Mouse (Mus musculus): ENCODE measurements around the gene Fbxl5. TPM values are rescaled to one million over a fixed set of nuclear protein-coding genes. Genes with fewer than 3 reads are reported as not detected.
A peak's percentile ranks its signal among the peaks of the same experiment; 100 is the strongest.

The Fbxl5 gene
- polyA plus RNA-seq, 1 experiment from 2014 or later: 82.2 TPM

DNA sequence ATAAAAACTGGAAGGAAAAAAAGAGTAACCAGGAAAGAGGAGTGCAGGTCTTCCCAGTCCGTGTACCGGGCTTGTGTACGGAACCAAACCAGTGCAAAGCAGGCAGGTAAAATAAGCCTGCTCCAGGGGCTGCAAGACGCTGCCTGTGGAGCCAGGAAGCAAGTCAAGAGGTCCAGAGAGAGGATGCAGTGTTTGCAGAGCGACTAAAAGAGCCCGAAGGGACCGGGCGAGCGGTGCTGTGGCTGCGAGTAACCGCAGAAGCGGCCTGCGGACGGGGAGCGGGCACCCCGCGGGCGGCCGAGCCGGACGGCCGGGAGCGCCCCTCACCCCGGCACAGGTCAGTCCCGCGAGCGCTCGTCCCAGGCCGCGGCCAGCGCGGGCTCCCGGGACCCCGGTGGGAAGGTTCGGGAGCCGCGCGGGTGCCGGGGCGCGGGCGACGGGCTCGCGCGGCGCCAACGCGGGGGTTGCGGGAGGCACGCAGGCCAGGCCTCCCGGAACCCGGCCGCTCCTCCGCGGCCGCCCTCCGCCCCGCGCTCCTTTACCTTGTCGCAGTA is 39.9 kb downstream of the Fbxl5 start:
- Histone ChIP-seq H3K9ac (ENCODE audit: low read depth, low read length) (peak overlapping the region; percentile 96), H3K27ac (ENCODE audit: low read depth, low read length) (peak overlapping the region; percentile 99), H3K36me3 (ENCODE audit: control insufficient read depth, insufficient read depth, low read length) (no peaks in the 10 kb centered on the region), H3K4me1 (ENCODE audit: control insufficient read depth, insufficient read depth, low read depth, low read length) (peaks cover 10% of the 10 kb centered on the region), H3K4me3 (ENCODE audit: low read length) (peak overlapping the region; percentile 89), H3K27me3 (replicated peaks; ENCODE audit: control insufficient read depth, insufficient read depth, low read length) (no peaks in the 10 kb centered on the region), H3K4me2 (ENCODE audit: low read length) (peak overlapping the region; percentile 60), H3K9me3 (ENCODE audit: control insufficient read depth, low read length) (no peaks in the 10 kb centered on the region)
- WGBS: 1% methylated on average over 48 of the region's 61 CpGs
- ATAC-seq: no peak; the same call in 1 of the 2 replicates

DNA sequence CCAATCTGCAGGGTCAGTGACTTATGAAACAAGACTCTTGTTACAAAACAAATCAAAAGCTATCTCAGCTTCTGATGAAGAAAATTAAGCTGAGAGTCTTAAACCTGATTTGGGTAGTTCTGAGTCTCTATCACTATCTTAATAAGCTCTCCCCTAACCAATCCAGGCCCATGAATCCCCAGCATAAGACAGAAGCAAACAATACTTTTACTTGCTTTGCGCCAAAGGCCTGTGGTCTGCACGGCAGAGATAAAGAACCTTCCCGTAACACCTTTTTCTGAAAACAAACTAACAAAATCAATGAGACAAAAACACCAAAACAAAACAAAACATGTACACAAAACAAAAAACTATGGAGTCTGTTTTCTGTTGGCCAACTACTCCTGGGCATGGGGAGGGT is 42.9 kb downstream of the Fbxl5 start:
- no peak overlapping the region for H3K4me2 ChIP-seq (ENCODE audit: low read length)
- WGBS: 89% methylated on average over 3 of the region's 3 CpGs
- no peak overlapping the region for H3K27ac ChIP-seq (ENCODE audit: low read depth, low read length)
- no peak overlapping the region for H3K9ac ChIP-seq (ENCODE audit: low read depth, low read length)
- H3K9me3 ChIP-seq (ENCODE audit: control insufficient read depth, low read length): no peaks in the 10 kb centered on the region
- H3K36me3 ChIP-seq (ENCODE audit: control insufficient read depth, insufficient read depth, low read length): no peaks in the 10 kb centered on the region
- no peaks in the 10 kb centered on the region for H3K27me3 ChIP-seq (replicated peaks; ENCODE audit: control insufficient read depth, insufficient read depth, low read length)
- H3K4me3 ChIP-seq (ENCODE audit: low read length): no peak overlapping the region
- ATAC-seq: no peak
- H3K4me1 ChIP-seq (ENCODE audit: control insufficient read depth, insufficient read depth, low read depth, low read length): peaks cover 10% of the 10 kb centered on the region

DNA sequence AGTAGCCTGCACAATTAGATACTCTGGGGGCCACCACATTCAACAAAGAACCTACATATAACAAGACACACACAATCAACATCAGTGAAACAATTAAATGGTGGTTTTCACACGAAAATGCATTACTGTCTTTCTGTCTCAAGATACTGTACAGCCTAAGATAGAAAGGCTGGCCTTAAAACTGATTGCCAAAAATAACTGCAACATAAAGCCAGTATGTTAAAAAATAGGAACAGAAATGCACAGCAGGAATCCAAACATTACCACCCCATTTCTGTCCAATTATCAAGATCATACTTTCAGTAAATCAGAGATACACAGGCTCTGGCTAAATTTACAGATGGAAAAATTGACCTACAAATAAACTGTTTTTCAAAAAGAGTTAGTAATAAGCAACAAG is 44.4 kb downstream of the Fbxl5 start:
- ATAC-seq: no peak
- Histone ChIP-seq H3K27ac (ENCODE audit: low read depth, low read length) (no peak overlapping the region), H3K9me3 (ENCODE audit: control insufficient read depth, low read length) (no peaks in the 10 kb centered on the region), H3K9ac (ENCODE audit: low read depth, low read length) (no peak overlapping the region), H3K27me3 (replicated peaks; ENCODE audit: control insufficient read depth, insufficient read depth, low read length) (no peaks in the 10 kb centered on the region), H3K4me1 (ENCODE audit: control insufficient read depth, insufficient read depth, low read depth, low read length) (peaks cover 5% of the 10 kb centered on the region), H3K4me3 (ENCODE audit: low read length) (no peak overlapping the region), H3K36me3 (ENCODE audit: control insufficient read depth, insufficient read depth, low read length) (no peaks in the 10 kb centered on the region), H3K4me2 (ENCODE audit: low read length) (no peak overlapping the region)
- WGBS: 34% methylated on average over 1 of the region's 1 CpGs

DNA sequence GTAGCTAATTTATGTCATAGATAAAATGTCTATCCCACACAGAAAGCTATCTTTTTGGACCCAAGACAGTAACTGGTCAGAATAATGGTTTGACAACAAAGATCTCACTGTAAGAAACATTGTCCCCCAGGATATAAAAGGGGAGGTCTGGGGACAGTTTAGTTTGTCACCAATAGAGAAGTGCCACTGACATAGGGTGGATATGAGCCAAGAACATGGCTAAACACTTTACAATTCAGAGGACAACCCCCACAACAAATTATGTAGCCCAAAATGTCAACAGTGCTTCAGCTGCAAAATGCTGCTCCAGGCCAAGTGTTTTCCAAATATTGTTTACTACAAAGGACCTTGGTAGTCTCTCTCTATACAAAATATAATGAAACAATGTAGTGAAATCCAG is 45.0 kb downstream of the Fbxl5 start:
- H3K27ac ChIP-seq (ENCODE audit: low read depth, low read length): no peak overlapping the region
- H3K4me1 ChIP-seq (ENCODE audit: control insufficient read depth, insufficient read depth, low read depth, low read length): peaks cover 5% of the 10 kb centered on the region
- H3K9ac ChIP-seq (ENCODE audit: low read depth, low read length): no peak overlapping the region
- H3K4me3 ChIP-seq (ENCODE audit: low read length): no peak overlapping the region
- H3K27me3 ChIP-seq (replicated peaks; ENCODE audit: control insufficient read depth, insufficient read depth, low read length): no peaks in the 10 kb centered on the region
- no peaks in the 10 kb centered on the region for H3K36me3 ChIP-seq (ENCODE audit: control insufficient read depth, insufficient read depth, low read length)
- no peaks in the 10 kb centered on the region for H3K9me3 ChIP-seq (ENCODE audit: control insufficient read depth, low read length)
- H3K4me2 ChIP-seq (ENCODE audit: low read length): no peak overlapping the region
- 0 out of 2 replicates have a peak, but pooled peaks have one; percentile 21 for ATAC-seq

DNA sequence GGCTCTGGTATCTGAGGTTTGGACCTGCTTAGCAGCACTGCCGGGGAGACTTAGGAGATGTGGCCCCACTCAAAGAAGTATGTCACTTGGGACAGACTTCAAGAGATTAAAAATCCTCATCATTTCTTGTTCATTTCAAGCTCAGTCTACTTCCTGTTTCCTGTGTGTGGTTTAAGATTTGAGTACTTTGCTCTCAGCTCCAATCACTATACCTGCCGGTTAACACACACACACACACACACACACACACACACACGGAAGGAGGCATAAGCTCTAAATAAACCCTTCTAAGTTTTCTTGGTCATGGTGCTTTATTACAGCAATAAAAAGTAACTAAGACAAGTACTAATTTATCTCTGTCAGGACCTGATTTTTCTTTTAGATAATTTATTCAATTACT is 49.9 kb downstream of the Fbxl5 start:
- H3K4me3 ChIP-seq (ENCODE audit: low read length): no peak overlapping the region
- H3K27me3 ChIP-seq (replicated peaks; ENCODE audit: control insufficient read depth, insufficient read depth, low read length): no peaks in the 10 kb centered on the region
- H3K4me1 ChIP-seq (ENCODE audit: control insufficient read depth, insufficient read depth, low read depth, low read length): no peaks in the 10 kb centered on the region
- H3K27ac ChIP-seq (ENCODE audit: low read depth, low read length): no peak overlapping the region
- H3K9ac ChIP-seq (ENCODE audit: low read depth, low read length): no peak overlapping the region
- no peak for ATAC-seq
- 86% methylated on average over 3 of the region's 3 CpGs for WGBS
- peaks cover 11% of the 10 kb centered on the region for H3K36me3 ChIP-seq (ENCODE audit: control insufficient read depth, insufficient read depth, low read length)
- no peaks in the 10 kb centered on the region for H3K9me3 ChIP-seq (ENCODE audit: control insufficient read depth, low read length)
- no peak overlapping the region for H3K4me2 ChIP-seq (ENCODE audit: low read length)

DNA sequence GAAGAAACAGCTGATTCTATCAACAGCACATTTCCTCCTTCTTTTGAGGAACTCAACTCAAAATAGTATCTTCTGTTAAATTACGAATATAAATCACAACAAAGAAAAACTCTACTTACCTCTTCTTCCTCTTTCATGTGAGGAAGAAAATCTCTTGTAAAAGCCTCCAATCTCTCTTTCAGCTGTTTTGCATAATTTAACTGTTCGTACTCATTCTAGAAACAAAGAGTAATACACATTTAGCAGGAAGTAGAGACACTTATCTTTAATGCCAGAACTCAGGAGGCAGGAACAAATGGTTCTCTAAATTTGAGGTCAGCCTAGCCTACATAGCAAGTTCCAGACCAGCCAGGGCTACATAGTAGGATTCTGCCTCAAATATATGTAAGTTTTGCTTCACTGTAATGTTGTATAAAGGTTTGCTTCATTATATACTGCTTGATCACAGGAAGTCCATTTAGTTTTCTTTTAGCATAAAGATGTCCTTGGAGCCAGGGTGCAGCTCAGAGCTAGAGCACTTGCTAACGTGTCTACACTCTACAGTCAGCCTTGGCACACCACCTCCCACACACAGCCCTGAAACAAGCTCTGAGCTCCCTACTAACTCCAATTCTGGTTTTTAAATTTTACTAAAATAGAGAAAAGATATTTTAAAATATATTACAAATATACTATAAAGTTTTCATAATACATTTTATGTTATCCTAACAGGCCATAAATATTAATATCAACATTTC is 50.7 kb downstream of the Fbxl5 start:
- no peak overlapping the region for H3K4me3 ChIP-seq (ENCODE audit: low read length)
- no peak for ATAC-seq
- 85% methylated on average over 3 of the region's 3 CpGs for WGBS

DNA sequence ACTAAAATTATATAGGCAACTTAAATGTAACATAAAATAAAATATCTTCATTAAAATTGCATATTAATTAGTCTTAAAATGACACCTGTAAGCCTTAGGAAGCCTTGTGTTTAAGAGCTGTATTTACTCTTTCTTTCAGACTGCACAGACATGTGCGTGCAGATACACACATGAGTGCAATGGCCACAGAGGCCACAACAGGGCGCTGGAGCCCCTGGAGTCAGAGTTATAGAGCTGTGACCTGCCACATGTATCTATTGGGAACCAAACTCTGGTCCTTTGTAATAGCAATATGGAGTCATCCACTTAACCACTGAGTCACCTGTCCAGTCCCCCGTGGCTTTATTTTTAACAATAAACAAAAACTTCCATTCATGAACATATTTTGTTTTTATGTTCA is 72.3 kb downstream of the Fbxl5 start:
- H3K27me3 ChIP-seq (replicated peaks; ENCODE audit: control insufficient read depth, insufficient read depth, low read length): no peaks in the 10 kb centered on the region
- no peaks in the 10 kb centered on the region for H3K4me1 ChIP-seq (ENCODE audit: control insufficient read depth, insufficient read depth, low read depth, low read length)
- no peak overlapping the region for H3K4me2 ChIP-seq (ENCODE audit: low read length)
- no peak overlapping the region for H3K4me3 ChIP-seq (ENCODE audit: low read length)
- no peak overlapping the region for H3K27ac ChIP-seq (ENCODE audit: low read depth, low read length)
- WGBS: 84% methylated on average over 3 of the region's 3 CpGs
- no peak overlapping the region for H3K9ac ChIP-seq (ENCODE audit: low read depth, low read length)
- H3K36me3 ChIP-seq (ENCODE audit: control insufficient read depth, insufficient read depth, low read length): no peaks in the 10 kb centered on the region; the same call in 1 of the 2 replicates
- no peaks in the 10 kb centered on the region for H3K9me3 ChIP-seq (ENCODE audit: control insufficient read depth, low read length)
- ATAC-seq: no peak

More for the DNA sequence above, 50.7 kb downstream of the Fbxl5 start:
- Histone ChIP-seq H3K4me2 (ENCODE audit: low read length) (no peak overlapping the region), H3K9me3 (ENCODE audit: control insufficient read depth, low read length) (no peaks in the 10 kb centered on the region), H3K27me3 (replicated peaks; ENCODE audit: control insufficient read depth, insufficient read depth, low read length) (no peaks in the 10 kb centered on the region), H3K4me1 (ENCODE audit: control insufficient read depth, insufficient read depth, low read depth, low read length) (no peaks in the 10 kb centered on the region), H3K36me3 (ENCODE audit: control insufficient read depth, insufficient read depth, low read length) (peaks cover 11% of the 10 kb centered on the region), H3K9ac (ENCODE audit: low read depth, low read length) (no peak overlapping the region), H3K27ac (ENCODE audit: low read depth, low read length) (no peak overlapping the region)

DNA sequence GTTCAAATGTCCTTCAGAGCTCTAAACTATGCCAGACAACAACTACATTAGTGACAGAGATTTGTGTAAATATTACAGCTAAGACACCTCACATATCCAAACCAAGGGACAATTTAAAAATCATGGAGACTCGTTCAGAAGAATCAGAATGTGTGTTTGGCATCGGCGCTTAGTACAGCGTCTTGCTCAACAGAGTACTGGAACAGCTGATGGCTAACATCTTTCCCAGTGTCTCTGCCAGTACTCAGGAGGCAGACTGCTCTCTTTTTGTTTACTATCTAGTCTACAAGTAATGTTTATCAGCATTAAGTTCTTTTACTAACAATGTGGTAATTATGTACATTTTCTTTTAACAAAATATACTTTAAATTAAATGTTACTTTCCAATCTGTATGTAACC is 73.4 kb downstream of the Fbxl5 start:
- H3K4me1 ChIP-seq (ENCODE audit: control insufficient read depth, insufficient read depth, low read depth, low read length): no peaks in the 10 kb centered on the region
- H3K27ac ChIP-seq (ENCODE audit: low read depth, low read length): no peak overlapping the region
- ATAC-seq: no peak
- 92% methylated on average over 4 of the region's 4 CpGs for WGBS
- H3K9me3 ChIP-seq (ENCODE audit: control insufficient read depth, low read length): no peaks in the 10 kb centered on the region
- no peak overlapping the region for H3K9ac ChIP-seq (ENCODE audit: low read depth, low read length)
- H3K36me3 ChIP-seq (ENCODE audit: control insufficient read depth, insufficient read depth, low read length): no peaks in the 10 kb centered on the region; the same call in 1 of the 2 replicates
- no peaks in the 10 kb centered on the region for H3K27me3 ChIP-seq (replicated peaks; ENCODE audit: control insufficient read depth, insufficient read depth, low read length)
- H3K4me3 ChIP-seq (ENCODE audit: low read length): no peak overlapping the region
- H3K4me2 ChIP-seq (ENCODE audit: low read length): no peak overlapping the region

DNA sequence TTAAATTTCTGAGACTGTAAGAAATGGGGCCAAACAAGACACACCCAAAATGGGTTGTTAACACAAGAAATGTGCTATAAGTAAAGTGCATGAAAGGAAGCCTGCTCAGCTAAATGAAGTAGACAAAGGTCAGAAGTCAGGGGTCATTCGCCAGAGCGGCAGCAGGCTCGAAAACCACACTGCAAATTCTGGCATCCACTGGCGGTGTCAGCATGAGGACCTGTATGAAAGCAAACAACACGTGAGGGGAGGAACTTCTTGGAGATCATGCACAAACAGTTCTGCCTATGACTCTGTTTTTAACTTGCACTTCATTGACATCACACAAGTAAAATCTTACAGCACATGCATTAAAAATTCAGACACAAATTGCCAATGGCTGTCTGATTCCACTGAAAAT is 76.3 kb downstream of the Fbxl5 start:
- ATAC-seq: no peak
- no peaks in the 10 kb centered on the region for H3K4me1 ChIP-seq (ENCODE audit: control insufficient read depth, insufficient read depth, low read depth, low read length)
- WGBS: 41% methylated on average over 5 of the region's 5 CpGs
- no peaks in the 10 kb centered on the region for H3K9me3 ChIP-seq (ENCODE audit: control insufficient read depth, low read length)
- no peak overlapping the region for H3K4me2 ChIP-seq (ENCODE audit: low read length)
- no peak overlapping the region for H3K4me3 ChIP-seq (ENCODE audit: low read length)
- H3K27ac ChIP-seq (ENCODE audit: low read depth, low read length): no peak overlapping the region
- no peak overlapping the region for H3K9ac ChIP-seq (ENCODE audit: low read depth, low read length)
- H3K27me3 ChIP-seq (replicated peaks; ENCODE audit: control insufficient read depth, insufficient read depth, low read length): no peaks in the 10 kb centered on the region
- peaks cover under 1% of the 10 kb centered on the region; the same call in 1 of the 2 replicates for H3K36me3 ChIP-seq (ENCODE audit: control insufficient read depth, insufficient read depth, low read length)
